Mouse (Mus musculus) C2C12 (cell line): ENCODE data around the gene Aagab. TPM values are rescaled to one million over a fixed set of nuclear protein-coding genes. Genes with fewer than 3 reads are reported as not detected.

Experiments used
- H3K27me3 ChIP-seq: one replicate; pipeline ENCODE4 v1.6.1; 2011; ENCODE audit not compliant: control insufficient read depth, insufficient read depth, insufficient read length
- H3K36me3 ChIP-seq: one replicate; pipeline ENCODE4 v1.6.1; 2011; ENCODE audit not compliant: control insufficient read depth, insufficient read depth
- H3K4me3 ChIP-seq: one replicate; pipeline ENCODE4 v1.5.1; 2011; ENCODE audit warnings: mild to moderate bottlenecking, control low read depth; ENCODE audit not compliant: poor library complexity, insufficient read depth, severe bottlenecking
- H3K79me2 ChIP-seq: one replicate; pipeline ENCODE4 v1.6.1; 2011; ENCODE audit not compliant: control insufficient read depth, insufficient read depth
- H3K79me3 ChIP-seq: one replicate; pipeline ENCODE4 v1.6.1; 2011; ENCODE audit warnings: low read depth, control low read depth
- H3ac ChIP-seq: one replicate; pipeline ENCODE3; 2011; ENCODE audit warnings: low read depth; ENCODE audit not compliant: control insufficient read depth, insufficient read length
- CEBPB ChIP-seq: IDR thresholded peaks from one replicate; pipeline ENCODE4 v1.6.1; 2011; ENCODE audit warnings: low read depth, mild to moderate bottlenecking, control low read depth, moderate library complexity
- CTCF ChIP-seq: IDR thresholded peaks from one replicate; pipeline ENCODE4 v1.5.1; 2011; ENCODE audit not compliant: control insufficient read depth, insufficient read depth, insufficient read length
- FOSL1 ChIP-seq: IDR thresholded peaks from one replicate; pipeline ENCODE4 v1.8.0; 2011; ENCODE audit warnings: mild to moderate bottlenecking, low read length; ENCODE audit not compliant: poor library complexity, insufficient read depth, severe bottlenecking
- MAX ChIP-seq: IDR thresholded peaks from one replicate; pipeline ENCODE4 v1.6.1; 2011; ENCODE audit warnings: mild to moderate bottlenecking, control low read depth
- MYOD1 ChIP-seq: IDR thresholded peaks from one replicate; pipeline ENCODE4 v1.6.1; 2011; ENCODE audit warnings: low read depth; ENCODE audit not compliant: control insufficient read depth, insufficient read length
- MYOG ChIP-seq: IDR thresholded peaks from one replicate; pipeline ENCODE4 v1.6.1; 2011; ENCODE audit not compliant: control insufficient read depth, insufficient read length; ENCODE audit errors: extremely low read depth
- USF1 ChIP-seq: IDR thresholded peaks from one replicate; pipeline ENCODE4 v1.6.1; 2011; ENCODE audit warnings: low read depth, mild to moderate bottlenecking, control low read depth, moderate library complexity
- polyA plus RNA-seq: library from polyadenylated mRNA; unstranded; fragments of >200 nt; fragmentation: generic; extraction: Trizol; gene quantifications from one replicate; pipeline ENCODE4 v1.2.1, GENCODE M21; 2012; ENCODE audit warnings: missing spikeins

The Aagab gene
- polyA plus RNA-seq, 1 experiment: 9.1 TPM

DNA sequence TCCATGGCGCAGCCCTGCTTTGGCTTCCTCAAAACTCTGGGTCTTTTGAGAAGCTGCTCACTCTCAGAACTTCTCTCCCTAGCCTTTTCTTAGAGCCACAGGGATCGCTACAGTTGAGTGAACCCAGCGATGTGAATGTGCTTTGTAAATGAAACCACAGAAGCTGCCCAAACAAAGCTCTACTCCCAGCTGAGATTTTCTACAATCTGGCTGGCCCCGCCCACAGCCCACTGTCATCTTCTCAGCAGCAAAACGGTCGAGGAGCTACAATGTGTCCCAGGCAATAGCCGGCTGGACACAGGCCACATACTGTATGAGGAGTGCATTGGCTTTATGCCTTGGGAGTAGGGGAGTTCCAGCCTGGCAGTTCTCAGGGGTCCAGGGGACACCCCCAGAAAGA, 51.2 kb downstream of the Aagab start:
- Histone ChIP-seq H3K27me3 (no peaks in the 10 kb centered on the region), H3K79me2 (no peaks in the 10 kb centered on the region), H3ac (no peak overlapping the region), H3K4me3 (no peak overlapping the region), H3K79me3 (no peaks in the 10 kb centered on the region), H3K36me3 (peaks cover 15% of the 10 kb centered on the region)
- TF ChIP-seq MYOG (no peak), USF1 (no peak), MAX (no peak), MYOD1 (no peak), CTCF (no peak), FOSL1 (no peak), CEBPB (no peak)

DNA sequence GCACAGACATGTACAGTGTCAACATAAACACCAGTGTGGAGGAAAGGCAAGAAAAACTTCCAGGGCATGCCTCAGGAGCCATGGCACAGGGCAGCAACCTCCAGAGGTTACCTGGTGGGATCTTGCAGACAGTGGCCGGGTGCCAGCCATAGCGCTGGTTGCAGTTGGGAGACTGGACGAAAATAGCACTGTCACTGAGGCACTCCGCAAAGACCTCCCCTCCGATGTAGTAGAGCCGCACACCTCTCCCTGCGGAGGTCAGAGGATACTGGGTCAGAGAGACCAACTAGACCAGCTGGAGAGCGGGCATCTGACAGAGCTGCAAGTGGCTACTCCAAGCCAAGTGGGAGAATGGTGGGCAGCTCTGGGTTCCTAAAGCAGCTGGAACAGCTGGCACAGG, 52.1 kb downstream of the Aagab start:
- Histone ChIP-seq H3K36me3 (peaks cover 14% of the 10 kb centered on the region), H3ac (no peak overlapping the region), H3K79me2 (no peaks in the 10 kb centered on the region), H3K4me3 (no peak overlapping the region), H3K27me3 (no peaks in the 10 kb centered on the region), H3K79me3 (no peaks in the 10 kb centered on the region)
- TF ChIP-seq MYOG: no peak

DNA sequence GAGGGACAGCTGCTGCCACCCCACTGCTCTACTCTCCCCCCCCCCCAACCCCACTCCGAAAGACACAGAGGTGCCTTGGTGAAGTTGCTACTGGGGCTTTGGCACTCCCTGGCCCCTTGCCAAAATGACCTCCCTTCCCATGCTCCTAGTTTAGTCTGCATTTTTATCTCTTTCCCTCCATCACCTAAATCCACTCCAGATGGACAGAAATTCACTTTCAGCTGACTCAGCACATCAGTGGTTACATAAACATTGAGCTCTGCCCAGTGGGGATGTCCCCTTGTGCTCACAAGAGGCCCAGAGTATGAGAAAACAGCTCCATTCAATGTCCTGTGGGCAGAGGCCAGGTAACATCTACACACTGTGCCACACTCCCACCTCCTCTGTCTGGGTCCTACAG, 52.6 kb downstream of the Aagab start:
- TF ChIP-seq USF1: no peak
- TF ChIP-seq MYOG: no peak
- no peak for TF ChIP-seq MYOD1
- no peak for TF ChIP-seq CEBPB
- no peak for TF ChIP-seq FOSL1
- no peak for TF ChIP-seq MAX
- TF ChIP-seq CTCF: no peak
- H3ac ChIP-seq: no peak overlapping the region
- H3K36me3 ChIP-seq: peaks cover 9% of the 10 kb centered on the region
- no peaks in the 10 kb centered on the region for H3K27me3 ChIP-seq
- no peak overlapping the region for H3K4me3 ChIP-seq
- no peaks in the 10 kb centered on the region for H3K79me3 ChIP-seq
- no peaks in the 10 kb centered on the region for H3K79me2 ChIP-seq

DNA sequence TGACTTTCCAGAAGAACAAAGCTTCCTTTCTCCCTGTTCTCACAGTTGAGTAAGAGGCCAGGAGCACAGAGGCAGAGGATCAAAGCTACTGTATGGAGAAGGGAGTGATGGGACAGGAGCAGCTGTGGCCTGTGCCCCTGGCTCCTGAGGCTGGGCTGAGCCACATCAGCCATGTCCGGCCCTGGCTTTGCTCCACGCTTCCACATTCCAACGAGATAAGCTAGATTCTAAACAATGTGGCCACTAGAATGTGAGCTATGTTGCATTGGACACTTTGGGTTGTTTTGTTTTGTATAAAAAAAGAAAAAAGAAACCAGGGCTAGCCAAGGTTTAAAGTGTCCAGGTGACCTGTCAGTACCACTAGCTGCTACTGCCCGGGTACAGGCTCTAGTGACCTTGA, 54.7 kb downstream of the Aagab start:
- H3ac ChIP-seq: no peak overlapping the region
- no peak overlapping the region for H3K4me3 ChIP-seq
- TF ChIP-seq MYOG (no peak), MAX (no peak), CTCF (no peak), MYOD1 (peak; percentile 88)
- H3K36me3 ChIP-seq: peaks cover 11% of the 10 kb centered on the region
- H3K79me3 ChIP-seq: no peaks in the 10 kb centered on the region
- no peaks in the 10 kb centered on the region for H3K79me2 ChIP-seq
- no peaks in the 10 kb centered on the region for H3K27me3 ChIP-seq

DNA sequence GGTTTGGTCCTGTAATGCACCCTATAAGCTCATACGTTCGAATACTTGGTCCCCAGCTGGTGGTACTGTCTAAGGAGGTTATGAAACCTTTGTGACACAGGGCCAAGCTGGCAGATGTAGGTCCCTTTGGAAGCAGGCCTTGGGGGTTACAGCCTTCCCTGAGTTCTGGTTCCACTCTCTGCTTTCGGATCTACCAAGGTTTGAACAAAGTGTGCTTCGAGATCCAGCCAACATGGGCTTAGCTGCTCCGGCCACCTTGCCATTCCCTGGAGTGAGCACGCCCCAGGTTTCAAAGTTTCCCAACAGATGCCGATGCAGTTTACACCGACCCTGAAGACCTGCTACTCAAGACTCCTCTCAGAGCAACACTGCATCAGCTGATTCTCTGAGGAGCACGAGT, 56.0 kb downstream of the Aagab start:
- H3K27me3 ChIP-seq: no peaks in the 10 kb centered on the region
- H3K4me3 ChIP-seq: no peak overlapping the region
- no peak for TF ChIP-seq CEBPB
- TF ChIP-seq FOSL1: no peak
- no peak for TF ChIP-seq USF1
- no peak for TF ChIP-seq MAX
- TF ChIP-seq MYOD1: no peak
- no peak for TF ChIP-seq CTCF
- TF ChIP-seq MYOG: no peak
- peaks cover 8% of the 10 kb centered on the region for H3K36me3 ChIP-seq
- H3K79me3 ChIP-seq: no peaks in the 10 kb centered on the region
- H3K79me2 ChIP-seq: no peaks in the 10 kb centered on the region
- no peak overlapping the region for H3ac ChIP-seq

DNA sequence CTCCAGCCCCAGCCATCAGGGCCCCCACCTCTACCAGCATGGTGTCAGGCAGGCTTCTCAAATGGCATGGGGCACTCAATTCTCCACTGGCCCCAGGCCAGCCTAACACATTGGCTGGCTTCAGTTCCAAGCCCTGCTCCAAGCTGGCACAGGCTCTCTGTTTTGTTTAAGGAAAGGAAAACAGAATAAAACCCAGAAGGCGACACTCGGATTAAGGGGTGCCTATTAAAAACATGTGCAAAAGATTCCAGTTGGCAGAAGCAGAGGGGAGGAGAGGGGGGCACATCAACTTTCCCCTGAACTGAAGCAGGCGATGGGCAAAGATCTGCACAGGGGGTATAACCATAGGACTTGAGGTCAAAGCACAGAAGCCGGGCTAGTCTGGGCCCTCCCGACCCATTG, 56.5 kb downstream of the Aagab start:
- H3K79me3 ChIP-seq: no peaks in the 10 kb centered on the region
- H3K36me3 ChIP-seq: peaks cover 3% of the 10 kb centered on the region
- no peaks in the 10 kb centered on the region for H3K79me2 ChIP-seq
- H3K4me3 ChIP-seq: no peak overlapping the region
- H3K27me3 ChIP-seq: no peaks in the 10 kb centered on the region
- H3ac ChIP-seq: no peak overlapping the region
- TF ChIP-seq CTCF: no peak
- no peak for TF ChIP-seq FOSL1
- no peak for TF ChIP-seq CEBPB
- no peak for TF ChIP-seq MAX
- TF ChIP-seq USF1: no peak
- TF ChIP-seq MYOD1: no peak
- no peak for TF ChIP-seq MYOG
